Mouse (Mus musculus): ENCODE measurements at regions not wholly inside any gene's neighbourhood (a gene's known extent, or its start where the extent isn't known, plus 50 kb on each side); places are given as distances from the start of the nearest gene placed in this dataset.

GRCm38 (mm10) chr12:7777220-7778055 lies 200.0 kb upstream of the Apob start:
- TF ChIP-seq CTCF (IDR thresholded peaks at IDR 0.05; ENCODE audit: control insufficient read depth, insufficient read depth, insufficient replicate concordance, low read depth, low read length) = no peak; the same call in 1 of the 2 replicates
- no peak for TF ChIP-seq POLR2A (IDR thresholded peaks at IDR 0.05; ENCODE audit: control insufficient read depth, low read depth, low read length)

All from testis, adult 2 months (tissue).